Mouse (Mus musculus) limb, embryonic 10.5 days (tissue): ENCODE data around the gene Duoxa1. TPM values are rescaled to one million over a fixed set of nuclear protein-coding genes. Genes with fewer than 3 reads are reported as not detected.

Experiments
- DNase-seq: peaks from one replicate; pipeline ENCODE4 v3.0.0-alpha.2; 2017; ENCODE audit warnings: low spot score
- H3K27ac ChIP-seq: fragments of 300-500 bp; sonication (generic); 2 replicates; pipeline ENCODE4 v1.5.1; 2016; ENCODE audit warnings: mild to moderate bottlenecking
- H3K27me3 ChIP-seq: fragments of 300-500 bp; sonication (generic); 2 replicates; pipeline ENCODE4 v1.6.1; 2016; ENCODE audit warnings: low read depth, mild to moderate bottlenecking; ENCODE audit not compliant: poor library complexity, severe bottlenecking
- H3K36me3 ChIP-seq: fragments of 300-500 bp; sonication (generic); 2 replicates; pipeline ENCODE4 v1.6.1; 2016; ENCODE audit warnings: mild to moderate bottlenecking, moderate library complexity
- H3K4me1 ChIP-seq: fragments of 300-500 bp; sonication (generic); 2 replicates; pipeline ENCODE4 v1.6.1; 2016
- H3K4me3 ChIP-seq: fragments of 300-500 bp; sonication (generic); 2 replicates; pipeline ENCODE4 v1.5.1; 2016; ENCODE audit warnings: mild to moderate bottlenecking, moderate library complexity
- H3K9me3 ChIP-seq: fragments of 300-500 bp; sonication (generic); replicated peaks from 2 replicates; pipeline ENCODE4 v1.6.1; 2016; ENCODE audit warnings: mild to moderate bottlenecking
- WGBS: fragments of 180-500 bp; shearing (Covaris S2); methylation state at CpG from one replicate; pipeline ENCODE4 v1.1.7; 2016; 5-methylcytosine and 5-hydroxymethylcytosine counted together
- polyA plus RNA-seq: library from polyadenylated mRNA; unstranded; fragments of >200 nt; fragmentation: Nextera tagmentation; extraction: Ambion mirVana; gene quantifications from 2 replicates; pipeline ENCODE4 v1.2.1, GENCODE M21; 2016

Duoxa1 gene
- 0.45 TPM in 1 of 2 replicates, not detected in the other for polyA plus RNA-seq

DNA sequence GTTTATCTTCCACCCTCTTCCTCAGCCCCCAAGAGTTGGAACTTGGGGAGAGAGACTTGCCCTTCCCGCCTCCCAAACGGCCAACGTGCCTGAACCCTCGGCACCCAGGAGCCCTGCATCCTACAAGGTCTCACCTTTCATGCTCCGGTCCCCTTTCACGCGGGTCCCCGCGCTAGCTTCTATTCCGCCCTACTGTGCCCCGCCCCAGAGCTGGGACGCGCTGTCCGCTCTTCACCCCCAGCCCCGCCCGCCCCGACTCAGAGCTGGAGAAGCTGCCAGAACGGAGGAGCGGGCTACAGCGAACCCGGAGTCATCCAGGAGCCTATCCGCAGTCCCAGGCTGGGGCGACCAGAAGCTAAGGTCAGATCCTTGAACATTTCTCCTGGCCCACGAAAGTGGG is at the start of gene Duoxa1:
TSS of gene Duoxa1 (minus strand) at position 195 of the 400 bp plus-strand sequence.
- H3K27me3 ChIP-seq, result peaks cover 82% of the 10 kb centered on the region
- peak; percentile 51 for DNase-seq
- 3% methylated on average over 24 of the region's 24 CpGs for WGBS

DNA sequence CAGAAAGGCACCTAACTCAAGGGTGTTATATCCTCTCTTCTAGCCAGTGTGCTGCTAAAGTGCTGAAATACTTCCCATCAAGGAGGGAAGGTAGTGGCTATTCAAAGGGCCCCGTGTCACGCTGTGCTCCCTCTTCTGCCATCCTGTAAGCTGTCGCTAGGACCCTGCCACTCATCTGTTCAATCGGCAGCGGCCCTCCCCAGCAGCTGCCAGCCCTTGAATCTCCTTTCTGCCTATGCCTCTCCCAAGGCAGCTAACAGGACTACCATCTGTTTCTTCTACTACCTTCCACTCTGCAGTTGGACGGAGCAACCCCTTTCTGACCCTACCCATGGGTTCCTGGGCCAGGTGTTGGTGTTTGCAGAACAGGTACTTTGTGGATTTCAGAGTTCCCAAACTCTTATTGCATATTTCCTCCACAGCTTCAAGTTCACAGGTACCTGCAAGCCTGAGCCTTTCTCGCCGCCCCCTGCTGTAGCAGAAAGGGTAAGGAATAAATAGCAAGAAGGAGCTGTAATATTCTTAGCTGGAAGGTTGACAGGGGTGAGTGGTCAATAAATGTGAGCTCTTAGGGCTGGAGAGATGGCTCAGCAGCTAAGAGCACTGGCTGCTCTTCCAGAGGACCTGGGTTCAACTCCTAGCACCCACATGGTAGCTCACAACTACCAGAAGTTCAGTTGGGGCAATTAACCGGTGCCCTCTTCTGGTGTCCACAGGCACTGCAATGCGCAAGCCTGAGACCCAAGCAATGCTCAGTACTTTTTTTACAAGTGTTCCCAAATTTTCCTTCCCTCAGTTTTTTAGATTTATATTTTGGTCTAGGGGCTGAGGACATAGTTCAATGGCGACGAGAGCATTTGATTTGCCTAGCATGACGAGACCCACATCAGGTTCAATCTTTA is 49.3 kb upstream of the Duoxa1 start:
- peaks cover 67% of the 10 kb centered on the region for H3K36me3 ChIP-seq
- 85% methylated on average over 13 of the region's 13 CpGs for whole genome bisulfite sequencing
- peaks cover 27% of the 10 kb centered on the region for H3K4me1 ChIP-seq
- no peaks in the 10 kb centered on the region for H3K9me3 ChIP-seq
- no peak for DNase-seq
- no peaks in the 10 kb centered on the region for H3K27me3 ChIP-seq
- no peak overlapping the region for H3K27ac ChIP-seq
- H3K4me3 ChIP-seq, result no peak overlapping the region

More for the DNA sequence above, at the start of gene Duoxa1:
- Histone ChIP-seq H3K4me1 (peaks cover 8% of the 10 kb centered on the region), H3K9me3 (no peaks in the 10 kb centered on the region), H3K27ac (no peak within 1 kb of the TSS), H3K36me3 (no peaks in the 10 kb centered on the region), H3K4me3 (peak within 1 kb of the TSS; percentile 38)

DNA sequence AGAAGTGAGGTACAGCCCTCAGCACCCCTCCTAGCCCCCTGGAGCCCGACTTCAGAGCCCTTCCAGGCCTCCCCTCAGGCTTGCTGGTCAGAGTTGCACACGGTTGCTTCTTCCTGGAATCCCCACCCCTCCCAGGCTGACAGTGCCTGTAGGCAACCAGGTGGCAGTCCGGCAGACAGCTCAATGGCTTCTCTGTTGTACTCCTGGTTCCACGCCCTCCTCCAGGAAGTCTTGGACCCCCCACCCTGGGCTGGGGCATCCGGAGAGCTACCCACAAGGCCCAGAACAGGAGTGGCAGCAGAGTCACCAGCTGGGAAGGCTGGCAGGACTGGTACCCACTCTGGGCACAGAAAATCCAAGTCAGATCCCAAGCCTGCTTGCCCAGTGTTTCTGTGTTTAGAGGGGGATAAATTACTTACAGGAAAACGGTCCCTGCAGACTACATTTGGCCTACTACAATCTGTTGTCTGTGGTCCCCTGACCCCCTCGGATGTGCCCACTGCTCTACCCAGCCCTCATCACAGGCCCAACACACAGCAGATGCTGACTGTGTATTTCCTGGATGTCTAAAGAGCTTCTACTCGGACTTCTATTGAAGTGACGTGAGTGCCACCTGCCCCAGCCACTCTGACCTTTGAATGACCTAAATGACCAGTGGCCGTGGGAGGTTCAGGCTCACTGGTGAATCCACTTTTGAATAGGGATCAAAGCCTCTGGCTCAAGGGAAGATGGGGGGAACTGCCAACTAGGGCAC is 48.5 kb upstream of the Duoxa1 start:
- Histone ChIP-seq H3K36me3 (peaks cover 75% of the 10 kb centered on the region), H3K9me3 (no peaks in the 10 kb centered on the region), H3K27me3 (no peaks in the 10 kb centered on the region), H3K27ac (no peak overlapping the region), H3K4me3 (no peak overlapping the region), H3K4me1 (peaks cover 19% of the 10 kb centered on the region)
- no peak for DNase-seq
- 70% methylated on average over 10 of the region's 10 CpGs for WGBS

DNA sequence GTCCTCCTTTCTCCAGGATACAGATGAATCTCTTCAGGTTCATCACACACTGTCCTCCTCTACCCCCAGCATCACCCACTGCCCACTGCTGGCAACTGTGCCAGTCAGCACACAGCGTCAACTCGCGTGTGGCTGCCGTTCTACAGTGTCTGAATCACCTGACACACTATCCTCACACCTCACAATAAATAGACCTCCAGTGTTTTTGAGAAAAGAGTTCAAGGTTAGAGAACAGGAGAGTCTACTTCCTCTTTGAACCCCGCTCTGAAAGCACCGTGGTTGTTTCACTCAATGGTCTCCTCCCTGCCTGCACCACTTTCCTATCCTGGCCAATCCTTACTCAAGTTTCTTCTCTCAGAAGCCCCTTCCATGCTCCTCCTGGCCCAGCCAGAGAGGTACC is 47.7 kb upstream of the Duoxa1 start:
- Histone ChIP-seq H3K9me3 (no peaks in the 10 kb centered on the region), H3K4me1 (peaks cover 10% of the 10 kb centered on the region), H3K4me3 (no peak overlapping the region), H3K27ac (no peak overlapping the region), H3K27me3 (no peaks in the 10 kb centered on the region), H3K36me3 (peaks cover 81% of the 10 kb centered on the region)
- DNase-seq, result no peak
- 92% methylated on average over 6 of the region's 6 CpGs for WGBS

DNA sequence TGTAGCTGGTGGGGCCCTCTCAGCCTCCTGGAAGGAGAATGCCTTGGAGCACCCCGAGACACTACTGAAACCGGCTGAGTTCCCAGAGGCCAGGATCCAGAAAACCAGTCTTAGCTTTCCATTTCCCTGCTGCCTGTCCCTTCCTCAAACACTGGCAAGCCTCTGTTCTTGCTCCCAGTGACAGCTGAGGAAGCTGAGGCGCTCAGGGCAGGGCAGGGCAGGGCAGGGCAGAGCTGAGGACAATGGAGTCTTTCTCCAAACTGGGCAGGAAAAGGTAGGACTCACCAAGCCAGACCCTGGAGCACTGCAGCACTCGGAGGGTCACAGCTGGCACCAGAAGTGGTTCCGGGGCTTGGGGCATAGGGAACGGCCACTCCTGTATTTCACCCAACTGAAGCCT is 46.8 kb upstream of the Duoxa1 start:
- no peaks in the 10 kb centered on the region for H3K9me3 ChIP-seq
- 0 out of 2 replicates have a peak, but pooled peaks cover 4% of the 10 kb centered on the region for H3K4me1 ChIP-seq
- no peak for DNase-seq
- no peak overlapping the region for H3K4me3 ChIP-seq
- H3K27me3 ChIP-seq, result no peaks in the 10 kb centered on the region
- 80% methylated on average over 6 of the region's 6 CpGs for WGBS
- H3K27ac ChIP-seq, result no peak overlapping the region
- H3K36me3 ChIP-seq, result peaks cover 85% of the 10 kb centered on the region

DNA sequence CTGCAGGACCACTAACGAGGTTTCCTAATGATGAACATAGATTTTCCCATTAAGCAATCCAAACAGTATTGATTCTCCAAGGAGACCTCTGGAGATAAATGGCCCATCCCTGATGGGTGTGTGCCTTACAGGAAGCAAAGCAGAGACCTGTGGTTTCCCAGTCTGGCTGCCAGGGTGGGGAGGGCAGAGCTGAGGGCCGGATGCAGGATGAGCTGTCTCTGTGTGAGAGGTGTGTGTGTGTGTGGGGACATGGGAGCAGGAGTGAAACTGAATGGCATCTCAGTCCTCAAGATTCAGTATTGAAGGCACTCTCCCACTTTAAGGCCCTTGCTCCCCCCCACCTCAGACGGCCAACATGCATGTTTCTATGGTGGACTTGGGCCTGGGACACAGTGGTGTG is 42.7 kb upstream of the Duoxa1 start:
- 82% methylated on average over 3 of the region's 3 CpGs for WGBS
- Histone ChIP-seq H3K4me1 (peaks cover 9% of the 10 kb centered on the region), H3K27me3 (no peaks in the 10 kb centered on the region), H3K27ac (no peak overlapping the region), H3K9me3 (no peaks in the 10 kb centered on the region), H3K36me3 (peaks cover 92% of the 10 kb centered on the region), H3K4me3 (no peak overlapping the region)
- DNase-seq, result no peak

DNA sequence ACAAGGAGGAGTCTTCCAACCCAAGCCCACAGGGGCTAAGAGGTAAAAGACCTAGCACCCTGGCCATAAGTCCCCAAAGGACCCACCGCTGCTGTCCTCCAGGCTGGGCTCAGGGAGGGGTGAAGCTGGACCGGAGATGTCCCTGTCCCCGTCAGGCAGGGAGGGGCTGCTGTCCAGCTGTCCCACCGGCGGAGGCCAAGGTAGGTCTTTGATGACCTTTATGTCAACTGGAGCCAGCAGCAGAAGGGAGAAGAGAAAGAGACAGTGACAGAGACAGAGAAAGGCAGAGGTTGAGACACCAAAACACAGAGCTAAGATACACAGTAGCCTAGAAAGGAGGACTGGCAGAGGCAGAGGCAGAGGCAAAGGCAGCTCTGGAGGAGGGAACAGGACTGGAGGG is 41.9 kb upstream of the Duoxa1 start:
- H3K27me3 ChIP-seq, result no peaks in the 10 kb centered on the region
- H3K4me1 ChIP-seq, result peaks cover 9% of the 10 kb centered on the region
- no peak overlapping the region for H3K27ac ChIP-seq
- 93% methylated on average over 5 of the region's 5 CpGs for WGBS
- H3K4me3 ChIP-seq, result no peak overlapping the region
- H3K36me3 ChIP-seq, result peaks cover 90% of the 10 kb centered on the region
- H3K9me3 ChIP-seq, result no peaks in the 10 kb centered on the region
- DNase-seq, result no peak

DNA sequence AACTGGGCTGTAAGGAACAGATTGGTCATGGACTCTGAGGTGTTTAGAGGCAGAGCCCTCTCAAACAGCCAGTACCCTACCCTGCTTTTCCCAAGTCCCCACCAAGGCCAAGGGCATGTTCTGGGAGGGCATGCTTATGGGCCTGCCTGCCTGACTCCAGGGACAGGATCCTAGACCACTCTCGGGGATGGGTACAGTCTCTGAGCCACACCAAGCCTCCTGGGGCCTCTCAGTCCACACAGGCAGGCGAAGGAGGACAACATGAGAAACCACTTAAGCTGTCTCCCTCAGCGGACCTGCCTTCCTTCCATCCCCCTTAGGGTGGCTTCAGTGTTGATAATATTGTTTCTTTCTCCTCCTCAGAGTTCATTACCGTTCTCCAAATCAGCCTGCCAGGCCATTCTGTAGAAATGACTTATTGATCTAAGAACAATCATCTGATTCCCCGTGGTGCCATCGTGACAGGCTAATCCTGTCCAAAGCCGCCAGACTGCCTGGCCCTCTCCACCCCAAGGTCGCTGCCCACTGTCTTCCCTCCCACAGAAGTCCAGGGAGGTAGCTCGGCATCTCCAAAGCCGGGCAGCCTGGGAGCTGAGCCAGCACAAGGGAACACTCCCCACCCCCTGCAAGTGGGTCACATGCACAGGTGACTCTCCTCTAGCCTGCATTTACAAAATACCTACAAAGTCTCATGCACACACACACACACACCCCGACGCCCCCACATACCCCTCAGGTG is 40.8 kb upstream of the Duoxa1 start:
- H3K27ac ChIP-seq, result 0 out of 2 replicates have a peak overlapping the region, but pooled peaks have one; percentile 54
- no peak for DNase-seq

DNA sequence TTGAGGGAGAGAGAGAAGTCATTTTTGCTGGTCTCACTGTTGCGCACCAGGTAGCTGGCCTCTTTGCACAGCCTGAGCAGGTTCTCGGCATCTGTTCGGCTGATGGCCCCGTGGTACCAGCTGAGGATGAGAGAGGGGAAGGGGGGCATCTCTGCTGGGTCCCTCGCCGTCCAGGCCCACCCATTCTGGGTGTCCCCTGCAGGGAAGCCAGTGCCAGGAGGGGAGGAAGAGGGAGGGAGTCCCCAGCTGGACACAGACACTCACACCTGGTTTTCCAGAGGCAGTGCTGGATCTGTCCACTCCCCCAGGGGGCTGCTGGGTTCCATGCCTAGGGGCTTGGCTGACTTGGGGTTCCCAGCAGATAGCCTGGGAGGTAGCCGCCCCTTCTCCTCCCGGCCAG is 40.2 kb upstream of the Duoxa1 start:
- Histone ChIP-seq H3K9me3 (no peaks in the 10 kb centered on the region), H3K4me1 (peaks cover 23% of the 10 kb centered on the region), H3K4me3 (no peak overlapping the region), H3K36me3 (peaks cover 76% of the 10 kb centered on the region), H3K27ac (peak overlapping the region; percentile 54; the same call in 1 of the 2 replicates), H3K27me3 (no peaks in the 10 kb centered on the region)
- no peak for DNase-seq
- WGBS, result 86% methylated on average over 8 of the region's 8 CpGs

More for the DNA sequence above, 40.8 kb upstream of the Duoxa1 start:
- no peaks in the 10 kb centered on the region for H3K9me3 ChIP-seq
- H3K4me3 ChIP-seq, result no peak overlapping the region
- 84% methylated on average over 12 of the region's 12 CpGs for WGBS
- peaks cover 17% of the 10 kb centered on the region for H3K4me1 ChIP-seq
- no peaks in the 10 kb centered on the region for H3K27me3 ChIP-seq
- H3K36me3 ChIP-seq, result peaks cover 82% of the 10 kb centered on the region

DNA sequence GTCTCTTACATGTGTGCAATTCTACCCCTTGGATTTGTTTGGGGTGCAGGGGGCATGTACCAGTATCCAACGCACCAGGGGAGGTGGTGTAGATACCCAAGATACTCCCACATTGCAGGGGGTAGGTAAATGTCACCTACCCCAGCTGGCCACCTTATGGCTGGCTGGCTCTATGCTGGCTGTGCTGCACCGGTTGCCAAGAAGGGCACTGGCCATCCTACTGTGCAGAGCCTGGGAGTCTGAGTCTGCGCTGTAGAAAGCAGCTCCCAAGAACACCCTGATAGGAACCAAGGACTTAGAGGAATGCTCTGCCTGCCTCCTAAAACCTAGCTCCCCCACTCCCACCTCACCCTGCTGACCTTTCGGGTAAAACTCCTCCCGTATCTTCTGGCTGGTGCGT is 39.5 kb upstream of the Duoxa1 start:
- no peaks in the 10 kb centered on the region for H3K27me3 ChIP-seq
- DNase-seq, result no peak
- H3K9me3 ChIP-seq, result no peaks in the 10 kb centered on the region
- H3K4me3 ChIP-seq, result no peak overlapping the region
- peaks cover 29% of the 10 kb centered on the region for H3K4me1 ChIP-seq
- WGBS, result 82% methylated on average over 6 of the region's 6 CpGs
- peaks cover 70% of the 10 kb centered on the region for H3K36me3 ChIP-seq
- no peak overlapping the region for H3K27ac ChIP-seq

DNA sequence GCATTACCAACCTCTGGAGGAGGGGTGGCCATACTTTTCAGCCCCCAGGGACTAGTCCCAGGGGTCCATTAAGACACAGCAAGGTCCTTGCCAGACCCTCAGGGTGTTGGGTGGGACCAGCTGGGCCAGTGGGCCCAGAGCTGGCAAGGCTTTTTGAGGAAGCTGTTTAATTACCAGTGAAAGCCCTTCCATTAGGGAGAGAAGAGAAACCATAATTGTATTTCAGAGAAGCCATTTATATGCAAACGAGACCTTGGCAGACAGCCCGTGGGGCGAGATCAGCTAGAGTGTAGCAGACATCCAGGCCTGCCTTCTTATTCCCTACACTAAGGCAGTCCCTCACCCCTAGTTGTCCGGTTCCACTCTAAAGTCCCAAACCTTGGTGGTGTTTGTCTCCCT is 38.4 kb upstream of the Duoxa1 start:
- peaks cover 60% of the 10 kb centered on the region for H3K36me3 ChIP-seq
- H3K4me3 ChIP-seq, result no peak overlapping the region
- WGBS, result 84% methylated on average over 4 of the region's 4 CpGs
- H3K27me3 ChIP-seq, result no peaks in the 10 kb centered on the region
- DNase-seq, result no peak
- 0 out of 2 replicates have a peak overlapping the region, but pooled peaks have one; percentile 6 for H3K27ac ChIP-seq
- H3K9me3 ChIP-seq, result no peaks in the 10 kb centered on the region
- peaks cover 33% of the 10 kb centered on the region for H3K4me1 ChIP-seq

DNA sequence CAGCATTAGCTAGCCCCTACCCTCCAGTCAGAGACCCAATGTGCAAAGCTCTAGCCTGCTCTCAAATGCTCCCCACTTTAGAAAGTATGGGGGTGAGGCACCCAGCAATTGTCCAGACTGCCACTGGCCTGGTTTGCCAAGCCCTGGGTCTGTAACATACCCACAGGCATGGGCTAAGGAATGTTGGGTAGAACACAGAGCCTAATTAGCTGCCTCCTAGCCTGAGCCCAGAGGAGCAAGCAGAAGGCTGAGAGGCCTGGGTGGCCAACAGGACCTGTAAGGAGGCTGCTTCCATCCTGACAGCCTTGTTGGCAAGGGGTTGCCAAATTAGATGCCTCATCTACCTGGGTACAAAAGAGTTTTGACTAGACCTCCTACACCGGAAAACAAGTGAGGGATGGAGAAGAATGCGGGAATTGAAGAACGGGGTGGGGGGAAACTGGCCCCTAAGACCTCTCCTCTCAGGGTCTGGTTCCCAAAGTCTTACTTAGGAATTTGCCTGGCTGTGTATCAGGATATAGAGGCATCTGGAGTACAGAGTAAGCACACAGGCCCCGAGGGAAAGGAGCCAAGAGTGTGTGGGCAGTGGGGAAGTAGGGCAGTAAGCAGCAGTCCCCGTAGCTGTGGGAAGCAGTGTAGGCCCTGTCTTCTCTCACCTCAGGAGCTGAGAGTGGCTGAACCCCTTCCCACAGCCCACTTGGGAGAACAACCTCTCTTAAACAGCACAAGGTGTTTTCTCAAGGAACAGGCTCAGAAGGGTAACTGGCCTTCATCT is 37.8 kb upstream of the Duoxa1 start:
- H3K4me3 ChIP-seq, result no peak overlapping the region
- 85% methylated on average over 5 of the region's 5 CpGs for WGBS
- no peaks in the 10 kb centered on the region for H3K9me3 ChIP-seq
- no peaks in the 10 kb centered on the region for H3K27me3 ChIP-seq
- 0 out of 2 replicates have a peak overlapping the region, but pooled peaks have one; percentile 6 for H3K27ac ChIP-seq
- peaks cover 33% of the 10 kb centered on the region for H3K4me1 ChIP-seq
- DNase-seq, result no peak
- H3K36me3 ChIP-seq, result peaks cover 54% of the 10 kb centered on the region
